Mouse (Mus musculus) hindbrain, postnatal 0 days (tissue): ENCODE data around the gene Tmem223. TPM values are rescaled to one million over a fixed set of nuclear protein-coding genes. Genes with fewer than 3 reads are reported as not detected.

Experiments used
- ATAC-seq: fragments of 200-750 bp; cut with Nextera tagmentation; 2 replicates; pipeline ENCODE4 v1.8.0; 2017; ENCODE audit warnings: mild to moderate bottlenecking, moderate TSS enrichment, moderate library complexity
- DNase-seq: peaks from one replicate; pipeline ENCODE4 v3.0.0-alpha.2; 2015; ENCODE audit warnings: low spot score
- H3K27ac ChIP-seq: fragments of 300-500 bp; sonication (generic); 2 replicates; pipeline ENCODE4 v1.5.1; 2014; ENCODE audit warnings: mild to moderate bottlenecking
- H3K27me3 ChIP-seq: fragments of 300-500 bp; sonication (generic); 2 replicates; pipeline ENCODE4 v1.6.1; 2014; ENCODE audit warnings: low read length, mixed read lengths; ENCODE audit not compliant: insufficient read depth
- H3K36me3 ChIP-seq: fragments of 300-500 bp; sonication (generic); 2 replicates; pipeline ENCODE4 v1.6.1; 2014; ENCODE audit warnings: low read length, mixed read lengths; ENCODE audit not compliant: insufficient read depth
- H3K4me1 ChIP-seq: fragments of 300-500 bp; sonication (generic); 2 replicates; pipeline ENCODE4 v1.6.1; 2014; ENCODE audit warnings: antibody characterized with exemption, low read length, mixed read lengths; ENCODE audit not compliant: insufficient read depth
- H3K4me2 ChIP-seq: fragments of 300-500 bp; sonication (generic); 2 replicates; pipeline ENCODE4 v1.6.1; 2014; ENCODE audit warnings: low read depth, mild to moderate bottlenecking, low read length, moderate library complexity, mixed read lengths
- H3K4me3 ChIP-seq: fragments of 300-500 bp; sonication (generic); 2 replicates; pipeline ENCODE4 v1.5.1; 2014; ENCODE audit warnings: low read length
- H3K9ac ChIP-seq: fragments of 300-500 bp; sonication (generic); replicated peaks from 2 replicates; pipeline ENCODE4 v1.6.1; 2014; ENCODE audit warnings: mild to moderate bottlenecking, low read length, moderate library complexity, mixed read lengths
- H3K9me3 ChIP-seq: fragments of 300-500 bp; sonication (generic); 2 replicates; pipeline ENCODE4 v1.6.1; 2016; ENCODE audit warnings: low read length, mixed read lengths
- CTCF ChIP-seq: IDR thresholded peaks from 2 replicates; pipeline ENCODE4 v1.5.1; 2016; ENCODE audit warnings: antibody characterized with exemption, control low read depth, low read depth
- WGBS: fragments of 180-500 bp; shearing (Covaris S2); extraction: QIAGEN DNeasy Blood & Tissue Kit; methylation state at CpG from one replicate; pipeline ENCODE4 v1.1.7; 2014; 5-methylcytosine and 5-hydroxymethylcytosine counted together
- microRNA-seq, 2 experiments: library from miRNA; unstranded; fragments of <30 nt; microRNA quantifications; one replicate each; pipeline ENCODE4; 2016
- polyA plus RNA-seq: library from polyadenylated mRNA; unstranded; fragments of >200 nt; fragmentation: Nextera tagmentation; extraction: Ambion mirVana; gene quantifications from 2 replicates; pipeline ENCODE4 v1.2.1, GENCODE M21; 2015
- total RNA-seq: library from RNA; depleted of rRNA; stranded (reverse); fragments of >200 nt; gene quantifications from 2 replicates; pipeline ENCODE4 v1.2.3, GENCODE M21; 2014; rRNA removed

Tmem223 gene
- total and polyA plus RNA-seq, 2 experiments from 2014 or later = 233 to 347 TPM

DNA sequence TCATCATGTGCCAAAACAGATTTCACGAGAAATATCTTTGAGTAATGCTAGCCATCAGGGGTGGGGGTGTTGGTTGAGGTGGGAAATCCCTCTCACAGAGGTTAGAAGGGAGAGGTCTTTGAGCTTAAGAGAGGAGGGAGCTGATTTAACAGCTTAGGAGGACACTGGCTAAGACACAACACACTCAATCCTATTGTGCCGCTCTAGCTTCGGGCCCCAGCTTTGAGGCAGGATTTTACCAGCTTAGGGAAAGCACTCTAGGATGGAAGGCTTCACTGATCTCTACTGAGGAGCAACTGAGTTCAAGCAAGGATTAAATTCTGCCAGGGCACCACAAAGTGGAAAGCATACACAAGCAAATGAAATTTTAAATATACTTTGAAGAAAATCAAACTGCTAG is 46.2 kb downstream of the Tmem223 start:
- Histone ChIP-seq H3K9ac (peak overlapping the region; percentile 10; the same call in 1 of the 2 replicates), H3K36me3 (peaks cover 7% of the 10 kb centered on the region; the same call in 1 of the 2 replicates), H3K4me1 (peaks cover 21% of the 10 kb centered on the region), H3K9me3 (no peaks in the 10 kb centered on the region), H3K27ac (no peak overlapping the region), H3K27me3 (no peaks in the 10 kb centered on the region), H3K4me2 (peak overlapping the region; percentile 5; the same call in 1 of the 2 replicates), H3K4me3 (no peak overlapping the region)
- ATAC-seq (no peak), DNase-seq (no peak)
- 0 out of 2 replicates have a peak, but pooled peaks have one; percentile 2 for TF ChIP-seq CTCF
- 65% methylated on average over 3 of the region's 3 CpGs for WGBS

GRCm38 (mm10) chr19:8818301-8818798 is 47.6 kb downstream of the Tmem223 start:
- H3K4me1 ChIP-seq = peaks cover 30% of the 10 kb centered on the region

DNA sequence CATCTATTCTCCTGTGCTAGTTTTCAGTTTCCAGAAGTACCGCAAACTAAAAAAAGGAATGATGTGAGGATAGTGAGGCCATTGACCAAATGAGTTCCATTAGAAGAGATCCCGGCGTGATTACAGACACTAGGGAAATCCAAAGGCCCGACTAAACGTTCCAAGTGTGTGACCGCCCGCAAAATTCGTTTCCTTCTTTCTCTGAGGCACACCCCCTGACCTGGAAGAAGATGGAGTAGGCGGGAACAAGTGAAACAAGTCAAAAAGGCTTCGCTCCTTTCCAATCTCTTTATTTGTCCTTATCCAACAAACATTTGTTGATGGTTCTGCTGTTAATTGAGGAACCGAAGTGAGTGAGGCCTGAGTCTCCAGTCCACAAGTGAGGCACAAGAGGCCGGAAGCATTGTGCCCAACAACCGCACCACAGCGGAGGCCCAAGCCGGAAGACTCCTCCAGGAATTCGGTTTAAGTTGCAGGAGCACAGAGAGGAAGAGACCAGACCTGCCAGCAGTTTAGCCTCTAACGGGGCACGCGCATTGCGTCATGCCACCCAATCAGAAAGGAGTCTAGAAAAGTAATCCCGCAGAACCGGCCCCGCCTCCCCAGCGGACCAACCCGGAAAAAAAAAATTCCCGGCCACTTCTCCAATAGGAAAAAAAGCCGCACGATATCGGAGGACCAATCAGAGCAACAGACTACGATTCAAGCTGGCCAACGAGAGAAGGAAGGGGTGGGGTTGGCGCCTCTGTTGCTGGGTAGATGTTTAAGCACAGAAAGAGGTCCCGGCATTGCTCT is 48.2 kb downstream of the Tmem223 start, which contains the start of gene Ttc9c:
TSS of gene Ttc9c (minus strand) at position 533 of the 795 bp plus-strand sequence.
- peak; percentile 93 for ATAC-seq
- H3K4me2 ChIP-seq = peak within 1 kb of the TSS; percentile 95
- H3K9me3 ChIP-seq = no peaks in the 10 kb centered on the region
- peaks cover 30% of the 10 kb centered on the region for H3K4me1 ChIP-seq
- peaks cover 10% of the 10 kb centered on the region; the same call in 1 of the 2 replicates for H3K36me3 ChIP-seq
- H3K27me3 ChIP-seq = no peaks in the 10 kb centered on the region
- H3K9ac ChIP-seq = peak within 1 kb of the TSS; percentile 98
- no peak for TF ChIP-seq CTCF
- under 1% methylated on average over 33 of the region's 33 CpGs for WGBS
- peak within 1 kb of the TSS; percentile 99 for H3K27ac ChIP-seq
- peak within 1 kb of the TSS; percentile 96 for H3K4me3 ChIP-seq
- DNase-seq = peak; percentile 99

More at GRCm38 (mm10) chr19:8818301-8818798, 47.6 kb downstream of the Tmem223 start:
- ATAC-seq (no peak), DNase-seq (no peak)
- Histone ChIP-seq H3K27me3 (no peaks in the 10 kb centered on the region), H3K27ac (peak overlapping the region; percentile 99), H3K4me2 (peak overlapping the region; percentile 95), H3K9ac (peak overlapping the region; percentile 98), H3K4me3 (peak overlapping the region; percentile 96), H3K36me3 (peaks cover 6% of the 10 kb centered on the region; the same call in 1 of the 2 replicates), H3K9me3 (no peaks in the 10 kb centered on the region)
- WGBS = 38% methylated on average over 14 of the region's 14 CpGs
- no peak for TF ChIP-seq CTCF

GRCm38 (mm10) chr19:8819596-8820423 is 49.0 kb downstream of the Tmem223 start, which contains the start of gene Hnrnpul2:
TSS of gene Hnrnpul2 (plus strand) at chr19:8820010.
- H3K4me2 ChIP-seq = peak within 1 kb of the TSS; percentile 95
- H3K9ac ChIP-seq = peak within 1 kb of the TSS; percentile 98
- under 1% methylated on average over 82 of the region's 83 CpGs for WGBS
- H3K4me3 ChIP-seq = peak within 1 kb of the TSS; percentile 96
- peaks cover 12% of the 10 kb centered on the region for H3K36me3 ChIP-seq
- peak; percentile 100 for DNase-seq
- H3K27me3 ChIP-seq = no peaks in the 10 kb centered on the region
- peak within 1 kb of the TSS; percentile 99 for H3K27ac ChIP-seq
- no peak for TF ChIP-seq CTCF
- peaks cover 30% of the 10 kb centered on the region for H3K4me1 ChIP-seq
- ATAC-seq = peak; percentile 96
- H3K9me3 ChIP-seq = no peaks in the 10 kb centered on the region

GRCm38 (mm10) chr19:8820424-8820956 is 49.7 kb downstream of the Tmem223 start:
- H3K4me3 ChIP-seq = peak overlapping the region; percentile 96
- under 1% methylated on average over 46 of the region's 48 CpGs for WGBS
- peak overlapping the region; percentile 99 for H3K27ac ChIP-seq
- no peak for ATAC-seq
- H3K9me3 ChIP-seq = no peaks in the 10 kb centered on the region
- H3K4me2 ChIP-seq = peak overlapping the region; percentile 95
- no peak for DNase-seq
- H3K27me3 ChIP-seq = no peaks in the 10 kb centered on the region
- peaks cover 19% of the 10 kb centered on the region for H3K36me3 ChIP-seq
- H3K4me1 ChIP-seq = peaks cover 29% of the 10 kb centered on the region
- TF ChIP-seq CTCF = no peak
- H3K9ac ChIP-seq = peak overlapping the region; percentile 98

DNA sequence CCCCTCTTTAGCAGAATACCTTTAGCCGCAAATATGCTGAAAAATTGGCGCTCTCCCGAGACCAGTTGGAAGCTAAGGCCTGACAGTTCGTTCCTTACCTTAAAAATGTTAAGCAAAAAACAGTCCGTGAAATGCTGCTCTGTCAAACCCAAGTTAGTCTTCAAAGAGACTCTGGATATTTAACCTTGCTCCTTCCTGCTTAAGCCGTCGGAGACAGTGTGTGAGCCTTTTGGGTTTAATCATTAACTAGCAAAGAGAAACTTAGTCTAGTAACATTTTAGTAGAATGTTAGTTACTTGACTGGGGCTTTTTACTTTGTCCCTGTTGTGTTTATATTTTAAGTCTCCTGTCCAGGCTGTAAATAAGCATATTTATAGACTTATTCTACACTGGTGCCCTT is 50.4 kb downstream of the Tmem223 start:
- ATAC-seq (no peak), DNase-seq (no peak)
- Histone ChIP-seq H3K36me3 (peaks cover 24% of the 10 kb centered on the region), H3K4me2 (peak overlapping the region; percentile 95), H3K9me3 (no peaks in the 10 kb centered on the region), H3K4me1 (peaks cover 25% of the 10 kb centered on the region), H3K27me3 (no peaks in the 10 kb centered on the region), H3K4me3 (peak overlapping the region; percentile 96), H3K9ac (peak overlapping the region; percentile 98), H3K27ac (peak overlapping the region; percentile 99; the same call in 1 of the 2 replicates)
- under 1% methylated on average over 7 of the region's 7 CpGs for WGBS
- no peak for TF ChIP-seq CTCF

Small RNAs within 50 kb of the gene (microRNA-seq; reads per million reads assigned to microRNA genes)
- 0 reads per million in 2 experiments for gene Mir6992

Other genes with a start within 250 kb of the Tmem223 start
Only the 30 nearest of the 33 such genes appear.
- 15.7 and 18.5 TPM in 2 replicates for gene Slc22a8, start 179.7 kb upstream of the Tmem223 start, total RNA-seq
- 18.2 and 19.9 TPM in 2 replicates for gene Slc22a8, start 179.7 kb upstream of the Tmem223 start, polyA plus RNA-seq
- 9.6 and 13.1 TPM in 2 replicates for gene Slc22a6, start 153.0 kb upstream of the Tmem223 start, total RNA-seq
- gene Slc22a6, start 153.0 kb upstream of the Tmem223 start, polyA plus RNA-seq = 8.9 and 9.8 TPM in 2 replicates
- 1.3 and 2.4 TPM in 2 replicates for gene Chrm1, start 107.2 kb upstream of the Tmem223 start, total RNA-seq
- gene Chrm1, start 107.2 kb upstream of the Tmem223 start, polyA plus RNA-seq = 0.80 and 0.88 TPM in 2 replicates
- 154 and 155 TPM in 2 replicates for gene Slc3a2, start 47.6 kb upstream of the Tmem223 start, total RNA-seq
- gene Slc3a2, start 47.6 kb upstream of the Tmem223 start, polyA plus RNA-seq = 235 and 250 TPM in 2 replicates
- 46.7 and 49.7 TPM in 2 replicates for gene Wdr74, start 35.2 kb upstream of the Tmem223 start, total RNA-seq
- gene Wdr74, start 35.2 kb upstream of the Tmem223 start, polyA plus RNA-seq = 78.7 and 79.2 TPM in 2 replicates
- not detected in 2 replicates for gene 1700092M07Rik, start 30.3 kb upstream of the Tmem223 start, total RNA-seq
- 0.66 and 0.85 TPM in 2 replicates for gene 1700092M07Rik, start 30.3 kb upstream of the Tmem223 start, polyA plus RNA-seq
- 84.4 and 110 TPM in 2 replicates for gene Stx5a, start 29.6 kb upstream of the Tmem223 start, total RNA-seq
- gene Stx5a, start 29.6 kb upstream of the Tmem223 start, polyA plus RNA-seq = 95.3 and 104 TPM in 2 replicates
- 47.7 and 51.3 TPM in 2 replicates for gene Nxf1, start 13.9 kb upstream of the Tmem223 start, total RNA-seq
- gene Nxf1, start 13.9 kb upstream of the Tmem223 start, polyA plus RNA-seq = 88.3 and 89.5 TPM in 2 replicates
- gene Tmem179b, start 3.5 kb downstream of the Tmem223 start, total RNA-seq = 29.5 and 31.0 TPM in 2 replicates
- gene Tmem179b, start 3.5 kb downstream of the Tmem223 start, polyA plus RNA-seq = 27.0 and 27.7 TPM in 2 replicates
- 30.1 and 38.9 TPM in 2 replicates for gene Taf6l, start 15.4 kb downstream of the Tmem223 start, total RNA-seq
- gene Taf6l, start 15.4 kb downstream of the Tmem223 start, polyA plus RNA-seq = 23.3 and 25.9 TPM in 2 replicates
- gene Polr2g, start 27.6 kb downstream of the Tmem223 start, total RNA-seq = 52.7 and 78.3 TPM in 2 replicates
- 171 and 178 TPM in 2 replicates for gene Polr2g, start 27.6 kb downstream of the Tmem223 start, polyA plus RNA-seq
- 5.0 and 7.5 TPM in 2 replicates for gene Zbtb3, start 31.6 kb downstream of the Tmem223 start, total RNA-seq
- gene Zbtb3, start 31.6 kb downstream of the Tmem223 start, polyA plus RNA-seq = 4.4 and 4.7 TPM in 2 replicates
- gene Ttc9c, start 48.3 kb downstream of the Tmem223 start, total RNA-seq = 41.0 and 55.2 TPM in 2 replicates
- 41.1 and 42.5 TPM in 2 replicates for gene Ttc9c, start 48.3 kb downstream of the Tmem223 start, polyA plus RNA-seq
- 19.7 and 20.1 TPM in 2 replicates for gene Hnrnpul2, start 49.0 kb downstream of the Tmem223 start, total RNA-seq
- gene Hnrnpul2, start 49.0 kb downstream of the Tmem223 start, polyA plus RNA-seq = 5.6 TPM in 2 replicates
- not detected in 2 replicates for gene AC129217.1, start 58.8 kb downstream of the Tmem223 start, total RNA-seq
- not detected in 2 replicates for gene AC129217.1, start 58.8 kb downstream of the Tmem223 start, polyA plus RNA-seq
- gene Bscl2, start 66.5 kb downstream of the Tmem223 start, total RNA-seq = 132 and 146 TPM in 2 replicates
- 104 and 107 TPM in 2 replicates for gene Bscl2, start 66.5 kb downstream of the Tmem223 start, polyA plus RNA-seq
- gene Gng3, start 68.2 kb downstream of the Tmem223 start, total RNA-seq = 93.2 and 99.7 TPM in 2 replicates
- 591 and 626 TPM in 2 replicates for gene Gng3, start 68.2 kb downstream of the Tmem223 start, polyA plus RNA-seq
- gene Lrrn4cl, start 79.8 kb downstream of the Tmem223 start, total RNA-seq = 1.6 TPM in 2 replicates
- 1.5 and 1.8 TPM in 2 replicates for gene Lrrn4cl, start 79.8 kb downstream of the Tmem223 start, polyA plus RNA-seq
- 60.8 and 67.7 TPM in 2 replicates for gene Ubxn1, start 100.5 kb downstream of the Tmem223 start, total RNA-seq
- 158 and 164 TPM in 2 replicates for gene Ubxn1, start 100.5 kb downstream of the Tmem223 start, polyA plus RNA-seq
- 17.9 and 21.1 TPM in 2 replicates for gene Uqcc3, start 109.9 kb downstream of the Tmem223 start, total RNA-seq
- 64.9 and 77.0 TPM in 2 replicates for gene Uqcc3, start 109.9 kb downstream of the Tmem223 start, polyA plus RNA-seq
- 3.3 and 5.5 TPM in 2 replicates for gene Lbhd1, start 112.7 kb downstream of the Tmem223 start, total RNA-seq
- gene Lbhd1, start 112.7 kb downstream of the Tmem223 start, polyA plus RNA-seq = 26.4 and 37.8 TPM in 2 replicates
- gene Gm49403, start 112.9 kb downstream of the Tmem223 start, total RNA-seq = not detected in 2 replicates
- not detected in 2 replicates for gene Gm49403, start 112.9 kb downstream of the Tmem223 start, polyA plus RNA-seq
- 13.6 and 29.8 TPM in 2 replicates for gene 1810009A15Rik, start 117.9 kb downstream of the Tmem223 start, total RNA-seq
- gene 1810009A15Rik, start 117.9 kb downstream of the Tmem223 start, polyA plus RNA-seq = 37.7 and 38.6 TPM in 2 replicates
- 0.52 and 2.7 TPM in 2 replicates for gene Gm49416, start 117.9 kb downstream of the Tmem223 start, total RNA-seq
- not detected in 2 replicates for gene Gm49416, start 117.9 kb downstream of the Tmem223 start, polyA plus RNA-seq
- 40.8 and 46.3 TPM in 2 replicates for gene Ints5, start 122.0 kb downstream of the Tmem223 start, total RNA-seq
- gene Ints5, start 122.0 kb downstream of the Tmem223 start, polyA plus RNA-seq = 23.2 and 23.8 TPM in 2 replicates
- gene Ganab, start 127.1 kb downstream of the Tmem223 start, total RNA-seq = 103 and 110 TPM in 2 replicates
- gene Ganab, start 127.1 kb downstream of the Tmem223 start, polyA plus RNA-seq = 55.5 and 55.6 TPM in 2 replicates
- gene B3gat3, start 149.4 kb downstream of the Tmem223 start, total RNA-seq = 88.7 and 97.5 TPM in 2 replicates
- gene B3gat3, start 149.4 kb downstream of the Tmem223 start, polyA plus RNA-seq = 80.9 and 92.3 TPM in 2 replicates
- 5.7 and 6.0 TPM in 2 replicates for gene Rom1, start 158.4 kb downstream of the Tmem223 start, total RNA-seq
- gene Rom1, start 158.4 kb downstream of the Tmem223 start, polyA plus RNA-seq = 3.5 and 4.0 TPM in 2 replicates
- gene Eml3, start 158.6 kb downstream of the Tmem223 start, total RNA-seq = 8.3 and 8.6 TPM in 2 replicates
- gene Eml3, start 158.6 kb downstream of the Tmem223 start, polyA plus RNA-seq = 11.0 and 11.8 TPM in 2 replicates
- 65.1 and 71.4 TPM in 2 replicates for gene Mta2, start 170.9 kb downstream of the Tmem223 start, total RNA-seq
- 75.2 and 78.8 TPM in 2 replicates for gene Mta2, start 170.9 kb downstream of the Tmem223 start, polyA plus RNA-seq